Mouse (Mus musculus) left cerebral cortex, postnatal 14 days (tissue): ENCODE results near the gene Elavl1. TPM values are rescaled to one million over a fixed set of nuclear protein-coding genes. Genes with fewer than 3 reads are reported as not detected.
A peak's percentile ranks its signal among the peaks of the same experiment; 100 is the strongest.
"Not testable (repeated sequence)": the region's sequence is repeated elsewhere in the genome, so short reads cannot be mapped to it uniquely, and the experiment has no call there.

ENCODE experiments used
- DNase-seq, 2 experiments: peaks; one replicate each; pipeline ENCODE4 v3.0.0; 2021 to 2022; ENCODE audit warnings: low spot score in 2 of 2, mixed read lengths in 1 of 2
- intact Hi-C: fragments of 180-260 bp; cut with DNase I; formaldehyde crosslinking; loops from one replicate; pipeline ENCODE4 v1.15.1; 2025
- total RNA-seq, 2 experiments: library from RNA; stranded (reverse); gene quantifications; 2 replicates each; pipeline ENCODE4 v1.2.3; 2021

Elavl1 gene
- total RNA-seq, 2 experiments from 2014 or later = 72.2 to 72.5 TPM

GRCm38 (mm10) chr8:4265160-4265914 is 59.9 kb downstream of the Elavl1 start:
- DNase-seq = no peak
- intact Hi-C loops = no loop called here

- intact Hi-C loops = no loop called here
- peak in 1 of 2 experiments; percentile 66 for DNase-seq
These were observed 62.0 kb downstream of the Elavl1 start for GRCm38 (mm10) chr8:4263105-4263791.

GRCm38 (mm10) chr8:4259805-4260170 is 65.4 kb downstream of the Elavl1 start:
- intact Hi-C loops = loop anchor here (2.0 kb wide), 1 partner anchor 21 kb away; the partner anchor contains the start of genes Gm49320 and Map2k7
- no peak for DNase-seq

GRCm38 (mm10) chr8:4259125-4259804 is 65.9 kb downstream of the Elavl1 start, which contains the start of gene Ctxn1:
Gene Ctxn1, minus strand, starts transcription at chr8:4259274.
- DNase-seq = peak; percentile 90 to 93
- intact Hi-C loops = loop anchor here (2.0 kb wide), 1 partner anchor 20 kb away; the partner anchor contains the start of genes Gm49320 and Map2k7

- intact Hi-C loops = loop anchor here (2.0 kb wide), 1 partner anchor 20 kb away; the partner anchor contains the start of genes Gm49320 and Map2k7
- peak; percentile 56 to 58 for DNase-seq
These were observed 66.5 kb downstream of the Elavl1 start for GRCm38 (mm10) chr8:4258678-4259077.

GRCm38 (mm10) chr8:4258233-4258632 is 67.0 kb downstream of the Elavl1 start:
- DNase-seq = peak; percentile 86 to 88
- intact Hi-C loops = loop anchor here (2.0 kb wide), 1 partner anchor 19 kb away; the partner anchor contains the start of genes Gm49320 and Map2k7

- intact Hi-C loops = no loop called here
- no peak for DNase-seq
These were observed 67.9 kb downstream of the Elavl1 start for GRCm38 (mm10) chr8:4257350-4257749.

GRCm38 (mm10) chr8:4256911-4257310 is 68.3 kb downstream of the Elavl1 start:
- intact Hi-C loops = no loop called here
- peak; percentile 87 to 95 for DNase-seq

- intact Hi-C loops, DNase-seq: not testable (repeated sequence)
These were observed 69.7 kb downstream of the Elavl1 start for GRCm38 (mm10) chr8:4255471-4255870.

- intact Hi-C loops = no loop called here
- DNase-seq = peak; percentile 74 to 89
These were observed 71.2 kb downstream of the Elavl1 start for GRCm38 (mm10) chr8:4254001-4254400.

- peak; percentile 94 to 95 for DNase-seq
- intact Hi-C loops = no loop called here
These were observed 72.0 kb downstream of the Elavl1 start, which contains the start of gene Snapc2 for GRCm38 (mm10) chr8:4252934-4253841. Gene Snapc2, plus strand, starts transcription at chr8:4253080.

- no peak for DNase-seq
- intact Hi-C loops = no loop called here
These were observed 73.0 kb downstream of the Elavl1 start for GRCm38 (mm10) chr8:4252116-4252760.

GRCm38 (mm10) chr8:4250306-4250970 is 74.8 kb downstream of the Elavl1 start:
- intact Hi-C loops = loop anchor here (2.0 kb wide), 1 partner anchor 72 kb away; no protein-coding TSS in a partner anchor
- peak; percentile 87 to 89 for DNase-seq

- DNase-seq = no peak
- intact Hi-C loops = loop anchor here (5.0 kb wide), 1 partner anchor 37 kb away; no protein-coding TSS in a partner anchor
These were observed 76.0 kb downstream of the Elavl1 start for GRCm38 (mm10) chr8:4249213-4249612.

GRCm38 (mm10) chr8:4247951-4248540 is 77.2 kb downstream of the Elavl1 start, which contains the start of gene Tgfbr3l:
Gene Tgfbr3l, plus strand, starts transcription at chr8:4248214.
- DNase-seq = no peak
- intact Hi-C loops = loop anchor here (5.0 kb wide), 1 partner anchor 36 kb away; no protein-coding TSS in a partner anchor

GRCm38 (mm10) chr8:4247241-4247640 is 78.0 kb downstream of the Elavl1 start:
- no peak for DNase-seq
- intact Hi-C loops = loop anchor here (5.0 kb wide), 1 partner anchor 35 kb away; no protein-coding TSS in a partner anchor

- intact Hi-C loops = loop anchor here (5.0 kb wide), 1 partner anchor 33 kb away; no protein-coding TSS in a partner anchor
- no peak for DNase-seq
These were observed 79.5 kb downstream of the Elavl1 start for GRCm38 (mm10) chr8:4245737-4246136.
